Mouse (Mus musculus): ENCODE data around the gene Cyb5b. TPM values are rescaled to one million over a fixed set of nuclear protein-coding genes. Genes with fewer than 3 reads are reported as not detected.

Gene Cyb5b
- polyA plus RNA-seq, 1 experiment = 24.1 TPM

- Histone ChIP-seq H3K27me3 (ENCODE audit: control insufficient read depth, insufficient read depth, low read length) (no peaks in the 10 kb centered on the region), H3K4me3 (ENCODE audit: extremely low read depth, insufficient read depth, insufficient read length) (no peak overlapping the region), H3K4me1 (ENCODE audit: control insufficient read depth, insufficient read depth, insufficient read length) (no peaks in the 10 kb centered on the region), H3K36me3 (ENCODE audit: control insufficient read depth, insufficient read depth, low read length) (peaks cover 19% of the 10 kb centered on the region), H3K27ac (ENCODE audit: insufficient read depth, low read length) (no peak overlapping the region)
- WGBS = 85% methylated on average over 15 of the region's 15 CpGs
- DNase-seq (ENCODE audit: low read depth in 1 of 2, low spot score in 2 of 2) = no peak
- TF ChIP-seq CTCF (IDR thresholded peaks at IDR 0.05; ENCODE audit: extremely low read depth, insufficient read depth, insufficient read length, insufficient replicate concordance) (no peak), POLR2A (IDR thresholded peaks at IDR 0.05; ENCODE audit: low read depth, low read length) (no peak)
Measured at GRCm38 (mm10) chr8:107186659-107187390, 36.4 kb downstream of the Cyb5b start.

- no peak overlapping the region for H3K27ac ChIP-seq (ENCODE audit: insufficient read depth, low read length)
- no peak for TF ChIP-seq CTCF (IDR thresholded peaks at IDR 0.05; ENCODE audit: extremely low read depth, insufficient read depth, insufficient read length, insufficient replicate concordance)
- TF ChIP-seq POLR2A (IDR thresholded peaks at IDR 0.05; ENCODE audit: low read depth, low read length) = no peak
- 87% methylated on average over 5 of the region's 5 CpGs for WGBS
- peaks cover 16% of the 10 kb centered on the region for H3K36me3 ChIP-seq (ENCODE audit: control insufficient read depth, insufficient read depth, low read length)
- no peak for DNase-seq (ENCODE audit: low read depth in 1 of 2, low spot score in 2 of 2)
- H3K4me1 ChIP-seq (ENCODE audit: control insufficient read depth, insufficient read depth, insufficient read length) = no peaks in the 10 kb centered on the region
- H3K4me3 ChIP-seq (ENCODE audit: extremely low read depth, insufficient read depth, insufficient read length) = no peak overlapping the region
- H3K27me3 ChIP-seq (ENCODE audit: control insufficient read depth, insufficient read depth, low read length) = no peaks in the 10 kb centered on the region
Measured at GRCm38 (mm10) chr8:107187631-107188030, 37.2 kb downstream of the Cyb5b start.

GRCm38 (mm10) chr8:107192631-107193030 is 42.2 kb downstream of the Cyb5b start:
- 87% methylated on average over 8 of the region's 8 CpGs for WGBS
- Histone ChIP-seq H3K27me3 (ENCODE audit: control insufficient read depth, insufficient read depth, low read length) (no peaks in the 10 kb centered on the region), H3K36me3 (ENCODE audit: control insufficient read depth, insufficient read depth, low read length) (no peaks in the 10 kb centered on the region), H3K4me3 (ENCODE audit: extremely low read depth, insufficient read depth, insufficient read length) (no peak overlapping the region), H3K4me1 (ENCODE audit: control insufficient read depth, insufficient read depth, insufficient read length) (no peaks in the 10 kb centered on the region), H3K27ac (ENCODE audit: insufficient read depth, low read length) (no peak overlapping the region)
- TF ChIP-seq POLR2A (IDR thresholded peaks at IDR 0.05; ENCODE audit: low read depth, low read length) = no peak
- TF ChIP-seq CTCF (IDR thresholded peaks at IDR 0.05; ENCODE audit: extremely low read depth, insufficient read depth, insufficient read length, insufficient replicate concordance) = no peak
- no peak for DNase-seq (ENCODE audit: low read depth in 1 of 2, low spot score in 2 of 2)

- 82% methylated on average over 6 of the region's 6 CpGs for WGBS
- H3K27me3 ChIP-seq (ENCODE audit: control insufficient read depth, insufficient read depth, low read length) = no peaks in the 10 kb centered on the region
- no peak overlapping the region for H3K27ac ChIP-seq (ENCODE audit: insufficient read depth, low read length)
Measured at GRCm38 (mm10) chr8:107193331-107193730, 42.9 kb downstream of the Cyb5b start.

GRCm38 (mm10) chr8:107194786-107195451 is 44.5 kb downstream of the Cyb5b start:
- Histone ChIP-seq H3K27ac (ENCODE audit: insufficient read depth, low read length) (no peak overlapping the region), H3K36me3 (ENCODE audit: control insufficient read depth, insufficient read depth, low read length) (no peaks in the 10 kb centered on the region), H3K27me3 (ENCODE audit: control insufficient read depth, insufficient read depth, low read length) (no peaks in the 10 kb centered on the region), H3K4me3 (ENCODE audit: extremely low read depth, insufficient read depth, insufficient read length) (no peak overlapping the region), H3K4me1 (ENCODE audit: control insufficient read depth, insufficient read depth, insufficient read length) (no peaks in the 10 kb centered on the region)
- WGBS = 89% methylated on average over 14 of the region's 14 CpGs
- DNase-seq (ENCODE audit: low read depth in 1 of 2, low spot score in 2 of 2) = no peak
- TF ChIP-seq CTCF (IDR thresholded peaks at IDR 0.05; ENCODE audit: extremely low read depth, insufficient read depth, insufficient read length, insufficient replicate concordance) (no peak), POLR2A (IDR thresholded peaks at IDR 0.05; ENCODE audit: low read depth, low read length) (no peak)

More at GRCm38 (mm10) chr8:107193331-107193730, 42.9 kb downstream of the Cyb5b start:
- Histone ChIP-seq H3K36me3 (ENCODE audit: control insufficient read depth, insufficient read depth, low read length) (no peaks in the 10 kb centered on the region), H3K4me3 (ENCODE audit: extremely low read depth, insufficient read depth, insufficient read length) (no peak overlapping the region), H3K4me1 (ENCODE audit: control insufficient read depth, insufficient read depth, insufficient read length) (no peaks in the 10 kb centered on the region)
- no peak for TF ChIP-seq CTCF (IDR thresholded peaks at IDR 0.05; ENCODE audit: extremely low read depth, insufficient read depth, insufficient read length, insufficient replicate concordance)
- TF ChIP-seq POLR2A (IDR thresholded peaks at IDR 0.05; ENCODE audit: low read depth, low read length) = no peak
- DNase-seq (ENCODE audit: low read depth in 1 of 2, low spot score in 2 of 2) = no peak

GRCm38 (mm10) chr8:107197901-107198826 is 47.7 kb downstream of the Cyb5b start:
- Histone ChIP-seq H3K4me1 (ENCODE audit: control insufficient read depth, insufficient read depth, insufficient read length) (no peaks in the 10 kb centered on the region), H3K27ac (ENCODE audit: insufficient read depth, low read length) (no peak overlapping the region), H3K4me3 (ENCODE audit: extremely low read depth, insufficient read depth, insufficient read length) (no peak overlapping the region), H3K27me3 (ENCODE audit: control insufficient read depth, insufficient read depth, low read length) (no peaks in the 10 kb centered on the region), H3K36me3 (ENCODE audit: control insufficient read depth, insufficient read depth, low read length) (no peaks in the 10 kb centered on the region)
- TF ChIP-seq POLR2A (IDR thresholded peaks at IDR 0.05; ENCODE audit: low read depth, low read length) = no peak
- no peak for TF ChIP-seq CTCF (IDR thresholded peaks at IDR 0.05; ENCODE audit: extremely low read depth, insufficient read depth, insufficient read length, insufficient replicate concordance)
- 89% methylated on average over 24 of the region's 24 CpGs for WGBS
- DNase-seq (ENCODE audit: low read depth in 1 of 2, low spot score in 2 of 2) = no peak
